Mouse (Mus musculus): ENCODE measurements around the gene Stub1. TPM values are rescaled to one million over a fixed set of nuclear protein-coding genes. Genes with fewer than 3 reads are reported as not detected.

Gene Stub1
- polyA plus RNA-seq (2012) = 153 and 162 TPM in 2 replicates

GRCm38 (mm10) chr17:25833291-25833663 is at the start of gene Stub1:
TSS of gene Stub1 (minus strand) at chr17:25833404.

GRCm38 (mm10) chr17:25880196-25880910 is 47.1 kb upstream of the Stub1 start, which contains the start of gene Wfikkn1:
TSS of gene Wfikkn1 (minus strand) at chr17:25880858.

GRCm38 (mm10) chr17:25874721-25875170 is 41.5 kb upstream of the Stub1 start, which contains the start of gene Mettl26:
TSS of gene Mettl26 (plus strand) at chr17:25875074.

GRCm38 (mm10) chr17:25868601-25869191 is 35.5 kb upstream of the Stub1 start, which contains the start of gene Mcrip2:
TSS of gene Mcrip2 (minus strand) at chr17:25868764.

GRCm38 (mm10) chr17:25860832-25861703 is 27.9 kb upstream of the Stub1 start, which contains the start of gene Wdr90:
TSS of gene Wdr90 (minus strand) at chr17:25861501.

GRCm38 (mm10) chr17:25844396-25844901 is 11.2 kb upstream of the Stub1 start, which contains the start of gene Rhot2:
TSS of gene Rhot2 (minus strand) at chr17:25844851.

GRCm38 (mm10) chr17:25841117-25841880 is 8.1 kb upstream of the Stub1 start, which contains the start of gene Gm20683:
TSS of gene Gm20683 (minus strand) at chr17:25841763.

GRCm38 (mm10) chr17:25837076-25837410 is 3.8 kb upstream of the Stub1 start, which contains the start of gene Rhbdl1:
TSS of gene Rhbdl1 (minus strand) at chr17:25837295.

GRCm38 (mm10) chr17:25828712-25829557 is 4.3 kb downstream of the Stub1 start, which contains the start of gene Jmjd8:
TSS of gene Jmjd8 (plus strand) at chr17:25828867.

GRCm38 (mm10) chr17:25823452-25823851 is 9.8 kb downstream of the Stub1 start, which contains the start of gene Wdr24:
TSS of gene Wdr24 (plus strand) at chr17:25823627.

GRCm38 (mm10) chr17:25808789-25809605 is 24.2 kb downstream of the Stub1 start, which contains the start of gene Fbxl16:
TSS of gene Fbxl16 (plus strand) at chr17:25809085.

GRCm38 (mm10) chr17:25796951-25797369 is 36.2 kb downstream of the Stub1 start, which contains the start of gene Metrn:
TSS of gene Metrn (minus strand) at chr17:25797136.

GRCm38 (mm10) chr17:25795609-25796092 is 37.6 kb downstream of the Stub1 start, which contains the start of gene AC134908.4:
TSS of gene AC134908.4 (minus strand) at chr17:25795659.

GRCm38 (mm10) chr17:25792615-25793014 is 40.6 kb downstream of the Stub1 start, which contains the start of gene Fam173a:
TSS of gene Fam173a (minus strand) at chr17:25792901.

GRCm38 (mm10) chr17:25786280-25786679 is 46.9 kb downstream of the Stub1 start, which contains the start of gene Ccdc78:
TSS of gene Ccdc78 (plus strand) at chr17:25786580.

GRCm38 (mm10) chr17:25785281-25785745 is 47.9 kb downstream of the Stub1 start, which contains the start of gene Haghl:
TSS of gene Haghl (minus strand) at chr17:25785673.

